Mouse (Mus musculus) ES-E14 (cell line): ENCODE results near the gene Hs2st1.

Source experiments
- MAFK ChIP-seq: IDR thresholded peaks from 2 replicates; pipeline ENCODE4 v1.6.1; 2014; ENCODE audit warnings: mild to moderate bottlenecking, low read depth, low read length, inconsistent platforms; ENCODE audit not compliant: insufficient read depth
- ZNF384 ChIP-seq: IDR thresholded peaks from 2 replicates; pipeline ENCODE4 v1.6.1; 2012; ENCODE audit warnings: low read depth, low read length, inconsistent platforms

DNA sequence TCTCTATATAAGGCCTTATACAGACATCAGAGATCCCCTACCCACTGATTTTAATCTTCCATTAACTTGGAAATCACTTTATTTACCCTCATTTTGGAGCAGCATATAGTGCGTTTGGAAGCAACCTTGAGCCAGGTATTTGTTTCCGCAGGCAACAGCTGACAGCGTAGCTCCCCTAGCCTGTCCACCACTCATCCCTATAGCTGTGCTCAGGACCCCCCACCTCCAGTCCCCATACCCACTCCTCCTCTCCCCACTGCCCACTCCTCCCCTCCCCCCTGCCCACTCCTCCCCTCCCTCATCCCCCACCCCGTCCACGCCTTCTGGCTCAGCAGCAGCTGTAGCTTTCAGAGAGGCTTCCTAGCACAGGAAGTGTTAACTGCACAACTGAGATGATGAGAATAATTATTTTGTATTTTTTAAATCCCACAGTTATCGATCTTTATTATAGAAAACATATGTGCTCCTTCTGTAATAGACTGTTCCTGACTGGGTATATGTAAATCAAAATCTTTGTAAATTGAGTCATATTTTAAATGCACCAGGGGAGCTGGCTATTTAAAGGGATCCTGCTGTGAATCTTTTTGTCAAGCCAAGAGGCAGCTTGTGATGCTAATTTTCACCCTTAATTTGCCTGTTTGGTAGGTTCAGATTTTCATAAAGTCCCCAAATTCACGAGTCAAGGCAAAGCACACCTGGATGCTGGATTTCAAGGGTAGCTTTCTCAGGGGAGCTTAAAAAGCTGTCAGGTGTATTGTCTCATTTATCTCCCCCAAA lies 148.4 kb downstream of the Hs2st1 start:
- TF ChIP-seq MAFK (no peak), ZNF384 (no peak)
